ENCODE assay signal across 8 mouse cellular contexts in genomic region chr3:103914010-103914669, GRCm38 (mm10). TPM values are rescaled to one million over a fixed set of nuclear protein-coding genes. Genes with fewer than 3 reads are reported as not detected.
DNase-seq lines count a peak whose midpoint lies in the region; ATAC-seq and TF ChIP-seq lines count a peak whose summit lies in the region.

Gene Rsbn1, plus strand, starts transcription at chr3:103914120.

- peaks cover 34% of the 10 kb centered on the region for H3K79me2 ChIP-seq in CH12.LX (replicated peaks; ENCODE audit: control insufficient read depth, extremely low read depth, insufficient read depth, poor library complexity, severe bottlenecking)

- H3K4me2 ChIP-seq in CH12.LX (ENCODE audit: insufficient read depth, low read depth, poor library complexity, severe bottlenecking), result peak within 1 kb of the TSS; percentile 39; the same call in 1 of the 2 replicates
- H3K4me2 ChIP-seq in forebrain, embryonic 11.5 days (ENCODE audit: low read depth, low read length, severe bottlenecking), result peak within 1 kb of the TSS; percentile 64
- H3K4me2 ChIP-seq in heart, embryonic 16.5 days (ENCODE audit: low read depth, low read length), result peak within 1 kb of the TSS; percentile 82
- peak within 1 kb of the TSS; percentile 77 for H3K4me2 ChIP-seq in liver, embryonic 15.5 days
- H3K4me2 ChIP-seq in neural tube, embryonic 12.5 days (replicated peaks), result peak within 1 kb of the TSS; percentile 75

- peak; percentile 100 for ATAC-seq in forebrain, embryonic 11.5 days (replicated peaks; ENCODE audit: low FRiP score)
- peak; percentile 99 for ATAC-seq in heart, embryonic 16.5 days (replicated peaks; ENCODE audit: extremely low read depth, insufficient read depth, low FRiP score)
- ATAC-seq in liver, embryonic 15.5 days (ENCODE audit: insufficient read depth), result peak; percentile 99
- ATAC-seq in neural tube, embryonic 12.5 days (ENCODE audit: low FRiP score, low read depth), result peak; percentile 100

- H3K36me3 ChIP-seq in CH12.LX (replicated peaks in 1 of 2; ENCODE audit: control insufficient read depth in 1 of 2, insufficient read depth in 1 of 2, low read length in 1 of 2), result peaks cover 17 to 23% of the 10 kb centered on the region in 2 experiments
- no peaks in the 10 kb centered on the region for H3K36me3 ChIP-seq in forebrain, embryonic 11.5 days (ENCODE audit: control insufficient read depth, insufficient read depth, low read length)
- H3K36me3 ChIP-seq in heart, embryonic 16.5 days (ENCODE audit: control insufficient read depth, insufficient read depth), result no peaks in the 10 kb centered on the region
- no peaks in the 10 kb centered on the region for H3K36me3 ChIP-seq in liver, embryonic 15.5 days (replicated peaks)
- H3K36me3 ChIP-seq in neural tube, embryonic 12.5 days, result no peaks in the 10 kb centered on the region

- peak in 1 of 2 experiments; percentile 21; a peak in 1 of 4 replicates for TF ChIP-seq CTCF in CH12.LX (conservative IDR thresholded peaks at IDR 0.05 in 1 of 2, IDR thresholded peaks at IDR 0.05 in 1 of 2; ENCODE audit: low read depth in 2 of 2, low read length in 2 of 2)

- no peaks in the 10 kb centered on the region for H3K4me1 ChIP-seq in CH12.LX (ENCODE audit: control insufficient read depth in 1 of 2, insufficient read depth in 2 of 2)
- H3K4me1 ChIP-seq in forebrain, embryonic 11.5 days (replicated peaks; ENCODE audit: control insufficient read depth, insufficient read depth, low read length), result peaks cover 3% of the 10 kb centered on the region; the same call in 1 of the 2 replicates
- H3K4me1 ChIP-seq in heart, embryonic 16.5 days (ENCODE audit: control insufficient read depth, insufficient read depth, low read length), result peaks cover 11% of the 10 kb centered on the region
- H3K4me1 ChIP-seq in liver, embryonic 15.5 days (replicated peaks), result peaks cover 19% of the 10 kb centered on the region
- H3K4me1 ChIP-seq in neural tube, embryonic 12.5 days, result peaks cover 10% of the 10 kb centered on the region

- peak; percentile 98 for DNase-seq in CH12.LX (ENCODE audit: extremely low read depth)
- DNase-seq in c-Kit-positive CD71-positive TER-119-negative erythroid progenitor cells, embryonic 14.5 days (ENCODE audit: low read depth), result peak; percentile 94
- DNase-seq in forebrain, embryonic 11.5 days (ENCODE audit: low spot score), result peak; percentile 98
- DNase-seq in kidney, postnatal 36 days, result peak; percentile 96 to 99
- DNase-seq in telencephalon, adult 2 months (ENCODE audit: low read depth, low spot score), result peak; percentile 99

- peak within 1 kb of the TSS; percentile 92 to 93 (median 93) for H3K4me3 ChIP-seq in CH12.LX (replicated peaks in 1 of 3; ENCODE audit: low read depth in 2 of 3, low read length in 2 of 3, poor library complexity in 1 of 3)
- peak within 1 kb of the TSS; percentile 99 for H3K4me3 ChIP-seq in forebrain, embryonic 11.5 days (ENCODE audit: low read depth, low read length)
- peak within 1 kb of the TSS; percentile 85 for H3K4me3 ChIP-seq in heart, embryonic 16.5 days (ENCODE audit: low read length)
- peak within 1 kb of the TSS; percentile 100 for H3K4me3 ChIP-seq in liver, embryonic 15.5 days (replicated peaks)
- H3K4me3 ChIP-seq in neural tube, embryonic 12.5 days, result peak within 1 kb of the TSS; percentile 97

- peak within 1 kb of the TSS; percentile 89 for H3K27ac ChIP-seq in CH12.LX (ENCODE audit: insufficient read depth, low read depth)
- peak within 1 kb of the TSS; percentile 85 for H3K27ac ChIP-seq in forebrain, embryonic 11.5 days (ENCODE audit: low read depth, low read length)
- peak within 1 kb of the TSS; percentile 94 for H3K27ac ChIP-seq in heart, embryonic 16.5 days (ENCODE audit: low read length)
- peak within 1 kb of the TSS; percentile 93 for H3K27ac ChIP-seq in liver, embryonic 15.5 days (replicated peaks)
- peak within 1 kb of the TSS; percentile 86 for H3K27ac ChIP-seq in neural tube, embryonic 12.5 days

- dilution Hi-C loops in CH12.LX (cut with MboI; ENCODE audit: extremely low pct_ligation_motif_present, extremely low pct_unique_long_range_greater_than_20kb, low sequenced_read_pairs), result no loop called here

- TF ChIP-seq POLR2A in CH12.LX (IDR thresholded peaks at IDR 0.05; ENCODE audit: low read depth, low read length), result peak; percentile 84

- H3K27me3 ChIP-seq in CH12.LX (replicated peaks), result no peaks in the 10 kb centered on the region
- no peaks in the 10 kb centered on the region for H3K27me3 ChIP-seq in forebrain, embryonic 11.5 days (ENCODE audit: control insufficient read depth, insufficient read depth, low read length)
- no peaks in the 10 kb centered on the region for H3K27me3 ChIP-seq in heart, embryonic 16.5 days (ENCODE audit: control insufficient read depth, insufficient read depth, low read length)
- H3K27me3 ChIP-seq in liver, embryonic 15.5 days, result no peaks in the 10 kb centered on the region
- no peaks in the 10 kb centered on the region for H3K27me3 ChIP-seq in neural tube, embryonic 12.5 days (replicated peaks)

- in situ Hi-C loops in CH12.LX (cut with MboI; ENCODE audit: low pct_ligation_motif_present, low pct_unique_long_range_greater_than_20kb, low sequenced_read_pairs), result no loop called here

- H3K9ac ChIP-seq in CH12.LX (ENCODE audit: insufficient read depth, low read depth), result peak within 1 kb of the TSS; percentile 94
- peak within 1 kb of the TSS; percentile 90 for H3K9ac ChIP-seq in forebrain, embryonic 11.5 days (ENCODE audit: low read length)
- peak within 1 kb of the TSS; percentile 91 for H3K9ac ChIP-seq in heart, embryonic 16.5 days (ENCODE audit: low read length)
- peak within 1 kb of the TSS; percentile 98 for H3K9ac ChIP-seq in liver, embryonic 15.5 days
- peak within 1 kb of the TSS; percentile 94 for H3K9ac ChIP-seq in neural tube, embryonic 12.5 days

- TF ChIP-seq RAD21 in CH12.LX (IDR thresholded peaks at IDR 0.05; ENCODE audit: low read depth, low read length), result no peak; the same call in 1 of the 2 replicates

- H3K9me3 ChIP-seq in CH12.LX (replicated peaks; ENCODE audit: low read length), result no peaks in the 10 kb centered on the region
- H3K9me3 ChIP-seq in forebrain, embryonic 11.5 days (ENCODE audit: control insufficient read depth, low read length), result no peaks in the 10 kb centered on the region
- no peaks in the 10 kb centered on the region for H3K9me3 ChIP-seq in heart, embryonic 16.5 days (replicated peaks; ENCODE audit: control insufficient read depth, low read length)
- H3K9me3 ChIP-seq in liver, embryonic 15.5 days (replicated peaks), result no peaks in the 10 kb centered on the region
- H3K9me3 ChIP-seq in neural tube, embryonic 12.5 days, result no peaks in the 10 kb centered on the region

- under 1% methylated on average over 54 of the region's 55 CpGs for WGBS in forebrain, embryonic 11.5 days
- WGBS in heart, embryonic 16.5 days, result under 1% methylated on average over 55 of the region's 55 CpGs
- under 1% methylated on average over 55 of the region's 55 CpGs for WGBS in liver, embryonic 15.5 days (ENCODE audit: insufficient replicate concordance)
- under 1% methylated on average over 54 of the region's 55 CpGs for WGBS in neural tube, embryonic 12.5 days

- TF ChIP-seq EP300 in CH12.LX (IDR thresholded peaks at IDR 0.05; ENCODE audit: low read length), result no peak

TF ChIP-seq in CH12.LX, 34 proteins besides CTCF, POLR2A, EP300 and RAD21 (continues in another document):
- TF ChIP-seq UBTF (IDR thresholded peaks at IDR 0.05; ENCODE audit: low read depth, low read length), result no peak
- no peak; the same call in 1 of the 2 replicates for TF ChIP-seq ETS1 (conservative IDR thresholded peaks at IDR 0.05; ENCODE audit: low read depth, low read length)
- TF ChIP-seq JUND (conservative IDR thresholded peaks at IDR 0.05; ENCODE audit: low read depth, low read length), result no peak
- no peak for TF ChIP-seq PAX5 (IDR thresholded peaks at IDR 0.05; ENCODE audit: low read length)
- no peak for TF ChIP-seq ZKSCAN1 (IDR thresholded peaks at IDR 0.05; ENCODE audit: borderline replicate concordance, low read depth, low read length)
- no peak for TF ChIP-seq JUN (IDR thresholded peaks at IDR 0.05; ENCODE audit: insufficient read depth, low read depth, low read length)
- no peak for TF ChIP-seq MAFK (IDR thresholded peaks at IDR 0.05; ENCODE audit: insufficient replicate concordance, low read length)
- TF ChIP-seq POLR2AphosphoS2 (IDR thresholded peaks at IDR 0.05; ENCODE audit: low read depth, low read length), result peak; percentile 87
- no peak for TF ChIP-seq USF1 (IDR thresholded peaks at IDR 0.05; ENCODE audit: low read depth, low read length)
- no peak; the same call in 1 of the 2 replicates for TF ChIP-seq ZNF384 (IDR thresholded peaks at IDR 0.05; ENCODE audit: low read depth, low read length)
- peak; percentile 65; the same call in 1 of the 2 replicates for TF ChIP-seq GABPA (IDR thresholded peaks at IDR 0.05; ENCODE audit: insufficient replicate concordance, low read depth, low read length)
- TF ChIP-seq MXI1 (IDR thresholded peaks at IDR 0.05; ENCODE audit: low read depth, low read length), result peak; percentile 85
- TF ChIP-seq NRF1 (IDR thresholded peaks at IDR 0.05; ENCODE audit: low read depth, low read length), result peak; percentile 91
- peak; percentile 36 for TF ChIP-seq NELFE (IDR thresholded peaks at IDR 0.05; ENCODE audit: low read depth, low read length)
- TF ChIP-seq MEF2A (IDR thresholded peaks at IDR 0.05; ENCODE audit: borderline replicate concordance, low read depth, low read length), result peak; percentile 68; the same call in 1 of the 2 replicates
- peak; percentile 94; the same call in 1 of the 2 replicates for TF ChIP-seq KAT2A (IDR thresholded peaks at IDR 0.05; ENCODE audit: insufficient replicate concordance, low read length)
- no peak for TF ChIP-seq RCOR1 (conservative IDR thresholded peaks at IDR 0.05; ENCODE audit: low read depth, low read length)
- peak; percentile 95 for TF ChIP-seq CHD2 (IDR thresholded peaks at IDR 0.05; ENCODE audit: low read length)
- no peak for TF ChIP-seq E2F4 (IDR thresholded peaks at IDR 0.05; ENCODE audit: insufficient replicate concordance, low read depth, low read length)
- TF ChIP-seq IRF4 (IDR thresholded peaks at IDR 0.05; ENCODE audit: low read depth, low read length), result peak; percentile 76
- TF ChIP-seq SIN3A (IDR thresholded peaks at IDR 0.05; ENCODE audit: low read length), result peak; percentile 94
- TF ChIP-seq MYC (IDR thresholded peaks at IDR 0.05; ENCODE audit: low read depth, low read length), result no peak
- TF ChIP-seq SMC3 (IDR thresholded peaks at IDR 0.05; ENCODE audit: low read depth, low read length), result no peak

RNA-seq across cellular contexts. Expression of gene Rsbn1, which starts in this region (rescaled TPM):
- total RNA-seq in CH12.LX (2012; rRNA removed) (13.0 and 13.4 TPM in 2 replicates), CH12.LX (2014; rRNA removed) (19.6 and 23.5 TPM in 2 replicates)
- polyA plus RNA-seq in CH12.LX (2012; ENCODE audit: insufficient read length, low read depth), result 13.8 and 14.5 TPM in 2 replicates
- polyA plus RNA-seq in forebrain, embryonic 11.5 days (2014; fragmentation: Nextera tagmentation; extraction: Ambion mirVana), result 21.6 and 23.6 TPM in 2 replicates
- 5.6 and 5.8 TPM in 2 replicates for polyA plus RNA-seq in heart, embryonic 16.5 days (2015; fragmentation: Nextera tagmentation; extraction: Ambion mirVana)
- polyA plus RNA-seq in liver, embryonic 15.5 days (2015; fragmentation: Nextera tagmentation; extraction: Ambion mirVana), result 3.7 and 3.8 TPM in 2 replicates
- polyA plus RNA-seq in neural tube, embryonic 12.5 days (2016; fragmentation: Nextera tagmentation; extraction: Ambion mirVana), result 24.0 and 25.3 TPM in 2 replicates

Comparison
In these comparisons a context has a peak if more than half of its experiments do, and no peak if none do; other contexts are left out.
1. Peak in every context shown above with its lines: DNase-seq, ATAC-seq, H3K4me3 ChIP-seq and H3K27ac ChIP-seq.